In genomic region chr4:104439641-104440040, GRCm38 (mm10) we compare ENCODE assay signal across 16 mouse cellular contexts.
DNase-seq lines count a peak whose midpoint lies in the region; ATAC-seq lines count a peak whose summit lies in the region.
"Had no signal": no experiment of that assay in that cellular context is flagged by ENCODE, and none has a peak within 500 bp of the region (broad histone marks: within the 10 kb centered on the region; RNA-seq: fewer than 3 reads in every experiment).

No protein-coding gene starts in this region.

- WGBS in forebrain, embryonic 15.5 days = 65% methylated on average over 3 of the region's 3 CpGs
- WGBS in forebrain, embryonic 12.5 days = 81% methylated on average over 3 of the region's 3 CpGs

- peak overlapping the region; percentile 63 for H3K27ac ChIP-seq in forebrain, embryonic 15.5 days (replicated peaks)
- no peak overlapping the region for H3K27ac ChIP-seq in forebrain, embryonic 12.5 days
- H3K27ac ChIP-seq: heart, embryonic 13.5 days; hindbrain, embryonic 10.5 days; limb, embryonic 12.5 days; liver, embryonic 14.5 days had no signal

- H3K9me3 ChIP-seq in forebrain, embryonic 15.5 days = no peaks in the 10 kb centered on the region
- no peaks in the 10 kb centered on the region for H3K9me3 ChIP-seq in forebrain, embryonic 12.5 days
- H3K9me3 ChIP-seq: heart, embryonic 13.5 days; hindbrain, embryonic 10.5 days; limb, embryonic 12.5 days had no signal

- H3K36me3 ChIP-seq in forebrain, embryonic 15.5 days = no peaks in the 10 kb centered on the region
- H3K36me3 ChIP-seq in forebrain, embryonic 12.5 days (replicated peaks) = no peaks in the 10 kb centered on the region
- H3K36me3 ChIP-seq: heart, embryonic 13.5 days; hindbrain, embryonic 10.5 days; limb, embryonic 12.5 days had no signal

- ATAC-seq in forebrain, embryonic 15.5 days (replicated peaks) = peak; percentile 51
- ATAC-seq in forebrain, embryonic 12.5 days (ENCODE audit: low FRiP score) = no peak

- DNase-seq in brain, adult 2 months (ENCODE audit: low read depth, low spot score) = peak; percentile 83
- peak; percentile 71 for DNase-seq in cerebellum, adult 9-10 months
- peak; percentile 80 for DNase-seq in layer of hippocampus, adult 9-11 months
- DNase-seq in MN1 (ENCODE audit: low spot score) = no peak
- no peak for DNase-seq in heart, adult 8-10 months (ENCODE audit: low spot score)
- DNase-seq: embryo, embryonic 11 days; gastrocnemius, postnatal 36 days; kidney, adult 9 months; lung, postnatal 10 days; spleen, adult 18-20 months had no signal

- peaks cover 35% of the 10 kb centered on the region for H3K4me1 ChIP-seq in forebrain, embryonic 15.5 days
- peaks cover 29% of the 10 kb centered on the region for H3K4me1 ChIP-seq in forebrain, embryonic 12.5 days
- H3K4me1 ChIP-seq: heart, embryonic 13.5 days had no signal

- H3K4me3 ChIP-seq in forebrain, embryonic 15.5 days = no peak overlapping the region
- H3K4me3 ChIP-seq in forebrain, embryonic 12.5 days (replicated peaks) = no peak overlapping the region
- H3K4me3 ChIP-seq: heart, embryonic 13.5 days; hindbrain, embryonic 10.5 days; limb, embryonic 12.5 days had no signal

- H3K27me3 ChIP-seq in forebrain, embryonic 15.5 days = no peaks in the 10 kb centered on the region
- no peaks in the 10 kb centered on the region for H3K27me3 ChIP-seq in forebrain, embryonic 12.5 days
- H3K27me3 ChIP-seq: limb, embryonic 12.5 days had no signal

- no peak overlapping the region for H3K4me2 ChIP-seq in forebrain, embryonic 15.5 days (replicated peaks)
- H3K4me2 ChIP-seq in forebrain, embryonic 12.5 days = no peak overlapping the region
- H3K4me2 ChIP-seq: heart, embryonic 13.5 days; limb, embryonic 12.5 days had no signal

- H3K9ac ChIP-seq in forebrain, embryonic 15.5 days (replicated peaks) = no peak overlapping the region
- H3K9ac ChIP-seq in forebrain, embryonic 12.5 days = no peak overlapping the region
- H3K9ac ChIP-seq: heart, embryonic 13.5 days; limb, embryonic 12.5 days; liver, embryonic 14.5 days had no signal

Comparison
In these comparisons a context has a peak if more than half of its experiments do, and no peak if none do; other contexts are left out.
1. DNase-seq: peak in brain, adult 2 months (single experiment), cerebellum, adult 9-10 months (single experiment) and layer of hippocampus, adult 9-11 months (single experiment); none in MN1 (single experiment) and heart, adult 8-10 months (single experiment).